Mouse (Mus musculus): ENCODE measurements around the gene E2f2.

DNA sequence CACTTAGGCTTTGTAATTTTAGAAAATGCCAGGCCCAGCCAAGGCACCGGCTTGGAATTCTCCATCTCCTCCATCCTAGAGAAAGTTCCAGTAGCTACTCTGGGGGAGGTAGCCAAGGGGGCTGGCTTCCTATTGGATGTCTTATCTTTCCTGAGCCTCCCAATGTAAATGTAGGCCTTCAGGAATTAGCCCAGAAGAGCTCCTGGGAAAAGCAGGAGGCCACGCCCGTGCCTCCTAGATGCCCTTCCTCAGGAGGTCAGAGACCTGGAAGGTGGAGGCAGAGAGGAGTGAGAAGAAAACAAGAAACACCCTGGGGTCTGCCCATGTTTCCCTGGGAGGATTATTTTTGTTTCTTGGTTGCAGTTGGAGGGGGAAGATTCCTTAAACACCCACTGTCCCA, 21.4 kb downstream of the E2f2 start:
- TF ChIP-seq CTCF (IDR thresholded peaks at IDR 0.05; ENCODE audit: low read depth, low read length) (no peak), POLR2A (IDR thresholded peaks at IDR 0.05; ENCODE audit: extremely low read depth, insufficient read depth, low read length) (no peak)
